Mouse (Mus musculus): ENCODE data around the gene Rbmx.

Rbmx gene

DNA sequence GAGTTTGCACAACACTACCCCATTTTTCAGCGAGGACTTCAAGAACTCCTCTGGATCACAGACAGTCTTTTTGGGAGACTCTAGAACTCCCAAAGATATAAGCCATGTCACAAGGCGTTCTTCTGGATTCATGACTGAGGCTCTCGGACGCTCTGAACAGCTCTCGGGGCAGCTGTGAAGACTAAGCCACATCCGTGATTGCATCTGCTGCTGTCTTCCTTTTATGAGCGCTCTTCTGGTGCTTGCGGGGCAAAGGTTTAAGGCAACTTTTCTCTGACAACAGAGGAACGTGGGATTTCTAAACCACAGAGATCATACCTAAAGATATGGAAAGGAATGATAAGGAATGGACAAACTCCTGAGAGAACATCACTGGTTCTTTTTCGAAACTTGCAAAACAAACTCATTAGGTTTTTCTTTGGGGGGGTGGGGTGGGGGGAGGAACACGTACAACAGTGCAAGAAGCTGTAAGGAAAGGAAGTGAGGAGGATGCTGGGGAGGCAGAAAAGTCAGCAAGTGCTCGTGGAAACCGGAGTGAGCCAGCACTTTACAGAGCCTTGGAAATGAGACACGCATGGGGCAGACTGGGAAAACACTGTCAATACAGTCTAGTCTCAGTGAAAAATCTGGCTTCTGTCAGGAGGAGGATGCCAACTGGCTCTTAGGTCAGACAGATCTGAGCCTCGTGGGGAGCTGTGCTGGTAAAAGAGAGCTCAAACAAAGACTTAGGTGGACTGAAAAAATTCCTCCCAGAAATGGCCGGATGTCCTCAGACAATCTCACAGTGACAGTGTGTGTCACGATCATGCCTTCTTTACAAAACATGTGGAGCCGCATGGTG lies 54.2 kb downstream of the Rbmx start, which contains the start of gene Arhgef6:
Arhgef6 (minus strand) TSS at position 359 of the 841 bp plus-strand sequence.
- no peak within 1 kb of the TSS for H3K4me3 ChIP-seq (replicated peaks; ENCODE audit: low read length)
- H3K9me3 ChIP-seq (ENCODE audit: low read length) = no peaks in the 10 kb centered on the region
- TF ChIP-seq CTCF (conservative IDR thresholded peaks at IDR 0.05; ENCODE audit: low read length) = no peak
- TF ChIP-seq POU5F1 (IDR thresholded peaks at IDR 0.05; ENCODE audit: borderline replicate concordance, low read length) = no peak
- TF ChIP-seq NANOG (IDR thresholded peaks at IDR 0.05; ENCODE audit: borderline replicate concordance, low read length) = no peak
- no peaks in the 10 kb centered on the region for H3K36me3 ChIP-seq (ENCODE audit: insufficient read depth, low read length)
- H3K27me3 ChIP-seq (ENCODE audit: insufficient read depth, low read length) = no peaks in the 10 kb centered on the region
- H3K4me1 ChIP-seq (replicated peaks; ENCODE audit: low read depth, low read length) = no peaks in the 10 kb centered on the region

DNA sequence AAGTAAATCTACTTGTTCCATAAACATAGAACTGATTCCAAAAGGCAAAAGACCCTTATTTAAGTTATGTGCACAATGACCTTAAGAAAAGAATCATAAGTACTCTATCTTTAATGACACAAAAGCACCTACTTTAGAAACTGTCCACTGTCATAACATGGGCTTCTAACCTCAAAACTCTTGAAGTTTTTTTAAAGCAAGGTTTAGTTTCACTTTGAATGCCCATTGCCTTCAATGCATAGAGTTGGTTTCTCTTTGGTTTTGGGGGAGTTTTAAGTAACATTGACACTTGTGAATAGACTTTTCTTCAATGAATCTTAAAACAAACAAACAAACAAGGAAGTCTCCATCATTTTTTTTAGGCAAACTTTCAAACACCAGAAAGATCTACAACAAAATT lies 55.3 kb downstream of the Rbmx start:
- Histone ChIP-seq H3K36me3 (ENCODE audit: insufficient read depth, low read length) (no peaks in the 10 kb centered on the region), H3K27me3 (ENCODE audit: insufficient read depth, low read length) (no peaks in the 10 kb centered on the region), H3K4me1 (replicated peaks; ENCODE audit: low read depth, low read length) (no peaks in the 10 kb centered on the region), H3K4me3 (replicated peaks; ENCODE audit: low read length) (no peak overlapping the region), H3K9me3 (ENCODE audit: low read length) (no peaks in the 10 kb centered on the region)
- no peak for TF ChIP-seq POU5F1 (IDR thresholded peaks at IDR 0.05; ENCODE audit: borderline replicate concordance, low read length)
- TF ChIP-seq NANOG (IDR thresholded peaks at IDR 0.05; ENCODE audit: borderline replicate concordance, low read length) = no peak
- no peak for TF ChIP-seq CTCF (conservative IDR thresholded peaks at IDR 0.05; ENCODE audit: low read length)

DNA sequence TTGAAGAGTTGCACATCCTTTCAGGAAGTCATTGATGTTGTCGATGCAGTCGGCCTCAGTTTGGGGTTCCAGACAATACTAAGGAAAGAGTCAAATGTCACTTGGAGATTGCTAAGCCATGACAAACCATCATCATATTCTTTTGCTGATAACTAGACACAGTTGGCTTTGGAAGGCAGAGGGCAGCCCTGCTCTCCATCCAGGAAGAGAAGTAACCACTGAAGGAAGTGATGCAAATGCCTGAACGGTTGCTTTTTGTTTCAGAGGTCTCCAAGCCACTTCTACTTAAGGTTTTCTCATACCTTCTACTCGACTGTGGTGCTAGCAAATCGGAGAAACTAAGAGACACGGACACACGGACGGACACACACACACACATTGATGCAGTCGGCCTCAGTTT lies 55.9 kb downstream of the Rbmx start:
- no peaks in the 10 kb centered on the region for H3K4me1 ChIP-seq (replicated peaks; ENCODE audit: low read depth, low read length)
- TF ChIP-seq CTCF (conservative IDR thresholded peaks at IDR 0.05; ENCODE audit: low read length) (no peak), NANOG (IDR thresholded peaks at IDR 0.05; ENCODE audit: borderline replicate concordance, low read length) (no peak), POU5F1 (IDR thresholded peaks at IDR 0.05; ENCODE audit: borderline replicate concordance, low read length) (no peak)
- no peaks in the 10 kb centered on the region for H3K36me3 ChIP-seq (ENCODE audit: insufficient read depth, low read length)
- H3K4me3 ChIP-seq (replicated peaks; ENCODE audit: low read length) = no peak overlapping the region
- H3K27me3 ChIP-seq (ENCODE audit: insufficient read depth, low read length) = no peaks in the 10 kb centered on the region
- no peaks in the 10 kb centered on the region for H3K9me3 ChIP-seq (ENCODE audit: low read length)

DNA sequence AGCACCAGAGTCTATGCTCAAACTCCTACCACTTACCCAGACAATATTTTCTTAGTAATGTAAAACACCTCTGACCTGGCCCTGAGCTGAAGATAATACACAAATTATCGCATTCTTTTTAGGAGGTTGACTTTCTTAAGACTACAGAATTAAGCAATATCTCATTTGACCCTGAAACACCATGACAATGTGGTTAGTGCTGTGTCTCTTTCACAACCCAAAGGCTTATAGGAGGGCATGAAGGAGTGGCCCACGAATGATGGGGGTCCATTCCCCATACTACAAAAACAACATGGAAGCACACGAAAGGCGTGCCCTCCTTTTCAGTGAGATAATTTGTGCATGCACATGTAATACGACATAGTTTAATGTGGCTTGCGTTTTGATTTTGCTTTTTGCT lies 57.5 kb downstream of the Rbmx start:
- Histone ChIP-seq H3K4me3 (replicated peaks; ENCODE audit: low read length) (no peak overlapping the region), H3K36me3 (ENCODE audit: insufficient read depth, low read length) (no peaks in the 10 kb centered on the region), H3K4me1 (replicated peaks; ENCODE audit: low read depth, low read length) (no peaks in the 10 kb centered on the region), H3K27me3 (ENCODE audit: insufficient read depth, low read length) (no peaks in the 10 kb centered on the region), H3K9me3 (ENCODE audit: low read length) (no peaks in the 10 kb centered on the region)
- TF ChIP-seq NANOG (IDR thresholded peaks at IDR 0.05; ENCODE audit: borderline replicate concordance, low read length) (no peak), CTCF (conservative IDR thresholded peaks at IDR 0.05; ENCODE audit: low read length) (no peak), POU5F1 (IDR thresholded peaks at IDR 0.05; ENCODE audit: borderline replicate concordance, low read length) (no peak)

All from E14TG2a.4 (cell line).